Mouse (Mus musculus) embryonic stem cell, embryonic (primary cell): ENCODE measurements around the gene Wdr60.

Source experiments
- CTCF ChIA-PET, 4 experiments: fragments of 300-600 bp in 2 of 4; fragments of 350-600 bp in 2 of 4; sonication (Branson Sonifier 250); formaldehyde crosslinking; loops; one replicate each; lab custom pipeline; 2022; ENCODE audit warnings: inconsistent platforms in 2 of 4; lab: Charles Lee
- POLR2A ChIA-PET, 4 experiments: fragments of 300-600 bp in 2 of 4; fragments of 350-600 bp in 2 of 4; sonication (Branson Sonifier 250); formaldehyde crosslinking; loops; one replicate each; lab custom pipeline; 2022; ENCODE audit warnings: antibody characterized with exemption in 4 of 4, inconsistent platforms in 1 of 4; lab: Charles Lee

The Wdr60 gene

GRCm38 (mm10) chr12:116226289-116227057 is 36.3 kb downstream of the Wdr60 start:
- POLR2A ChIA-PET: no interaction called here
- CTCF ChIA-PET: no interaction called here

GRCm38 (mm10) chr12:116223107-116223506 is 39.7 kb downstream of the Wdr60 start:
- POLR2A ChIA-PET: no interaction called here
- CTCF ChIA-PET: no interaction called here

GRCm38 (mm10) chr12:116207486-116207885 is 55.3 kb downstream of the Wdr60 start:
- POLR2A ChIA-PET: interaction anchor here in 2 of 4 experiments (0.7 to 0.8 kb wide), 2 partner anchors 78 to 197 kb away, joined by 3 read pairs; partner anchors contain the start of gene Ncapg2 (in 1 of the 2)
- CTCF ChIA-PET: no interaction called here

- CTCF ChIA-PET: no interaction called here
- POLR2A ChIA-PET: no interaction called here
Observed at GRCm38 (mm10) chr12:116205726-116206125, 57.1 kb downstream of the Wdr60 start.

GRCm38 (mm10) chr12:116202176-116202981 is 60.4 kb downstream of the Wdr60 start:
- CTCF ChIA-PET: interaction anchor here (0.5 to 2.2 kb wide), 20 partner anchors 17 to 1146 kb away, joined by 3 to 10 read pairs (median 4); no protein-coding TSS in a partner anchor
- POLR2A ChIA-PET: interaction anchor here in 1 of 4 experiments (1.1 to 1.3 kb wide), 2 partner anchors 103 to 155 kb away, joined by 3 read pairs; no protein-coding TSS in a partner anchor

- ChIA-PET POLR2A (interaction anchor here in 1 of 4 experiments (0.6 kb wide), 1 partner anchor 15 kb away, joined by 3 read pairs; no protein-coding TSS in a partner anchor), CTCF (no interaction called here)
Observed at GRCm38 (mm10) chr12:116198791-116199190, 64.0 kb downstream of the Wdr60 start.

GRCm38 (mm10) chr12:116196221-116196620 is 66.6 kb downstream of the Wdr60 start:
- ChIA-PET CTCF (no interaction called here), POLR2A (interaction anchor here in 1 of 4 experiments (0.6 kb wide), 1 partner anchor 84 kb away, joined by 3 read pairs; no protein-coding TSS in a partner anchor)

GRCm38 (mm10) chr12:116194641-116195040 is 68.2 kb downstream of the Wdr60 start:
- POLR2A ChIA-PET: no interaction called here
- CTCF ChIA-PET: no interaction called here

- ChIA-PET CTCF (no interaction called here), POLR2A (no interaction called here)
Observed at GRCm38 (mm10) chr12:116193952-116194351, 68.9 kb downstream of the Wdr60 start.

- CTCF ChIA-PET: no interaction called here
- POLR2A ChIA-PET: no interaction called here
Observed at GRCm38 (mm10) chr12:116183212-116183935, 79.4 kb downstream of the Wdr60 start.

- ChIA-PET CTCF (no interaction called here), POLR2A (no interaction called here)
Observed at GRCm38 (mm10) chr12:116182376-116182775, 80.4 kb downstream of the Wdr60 start.

GRCm38 (mm10) chr12:116181436-116182050 is 81.3 kb downstream of the Wdr60 start:
- CTCF ChIA-PET: no interaction called here
- POLR2A ChIA-PET: no interaction called here

GRCm38 (mm10) chr12:116176930-116177329 is 85.9 kb downstream of the Wdr60 start:
- POLR2A ChIA-PET: no interaction called here
- CTCF ChIA-PET: no interaction called here

- CTCF ChIA-PET: interaction anchor here in 1 of 4 experiments (0.7 kb wide), 1 partner anchor 1779 kb away, joined by 5 read pairs; no protein-coding TSS in a partner anchor
- POLR2A ChIA-PET: no interaction called here
Observed at GRCm38 (mm10) chr12:116169666-116170065, 93.2 kb downstream of the Wdr60 start.

GRCm38 (mm10) chr12:116165368-116165767 is 97.5 kb downstream of the Wdr60 start:
- CTCF ChIA-PET: no interaction called here
- POLR2A ChIA-PET: no interaction called here

GRCm38 (mm10) chr12:116159695-116160094 is 103.1 kb downstream of the Wdr60 start:
- CTCF ChIA-PET: no interaction called here
- POLR2A ChIA-PET: no interaction called here

GRCm38 (mm10) chr12:116159223-116159622 is 103.6 kb downstream of the Wdr60 start:
- ChIA-PET CTCF (interaction anchor here in 1 of 4 experiments (1.3 kb wide), 1 partner anchor 11 kb away, joined by 3 read pairs; no protein-coding TSS in a partner anchor), POLR2A (no interaction called here)

- POLR2A ChIA-PET: interaction anchor here in 1 of 4 experiments (1.2 kb wide), 1 partner anchor 10 kb away, joined by 3 read pairs; no protein-coding TSS in a partner anchor
- CTCF ChIA-PET: no interaction called here
Observed at GRCm38 (mm10) chr12:116156792-116157532, 105.9 kb downstream of the Wdr60 start.
